Mouse (Mus musculus) bone marrow, adult 2 months (tissue): ENCODE measurements around the gene Dcst2.

ENCODE experiments used
- CTCF ChIP-seq: fragments of 200-500 bp; IDR thresholded peaks from 2 replicates; pipeline ENCODE4 v1.5.1; 2011; ENCODE audit warnings: low read length, control low read depth; ENCODE audit not compliant: control insufficient read depth, insufficient read depth
- POLR2A ChIP-seq: fragments of 200-500 bp; IDR thresholded peaks from 2 replicates; pipeline ENCODE4 v1.6.1; 2011; ENCODE audit warnings: low read depth, mild to moderate bottlenecking, control low read depth, low read length, borderline replicate concordance; ENCODE audit not compliant: control insufficient read depth

DNA sequence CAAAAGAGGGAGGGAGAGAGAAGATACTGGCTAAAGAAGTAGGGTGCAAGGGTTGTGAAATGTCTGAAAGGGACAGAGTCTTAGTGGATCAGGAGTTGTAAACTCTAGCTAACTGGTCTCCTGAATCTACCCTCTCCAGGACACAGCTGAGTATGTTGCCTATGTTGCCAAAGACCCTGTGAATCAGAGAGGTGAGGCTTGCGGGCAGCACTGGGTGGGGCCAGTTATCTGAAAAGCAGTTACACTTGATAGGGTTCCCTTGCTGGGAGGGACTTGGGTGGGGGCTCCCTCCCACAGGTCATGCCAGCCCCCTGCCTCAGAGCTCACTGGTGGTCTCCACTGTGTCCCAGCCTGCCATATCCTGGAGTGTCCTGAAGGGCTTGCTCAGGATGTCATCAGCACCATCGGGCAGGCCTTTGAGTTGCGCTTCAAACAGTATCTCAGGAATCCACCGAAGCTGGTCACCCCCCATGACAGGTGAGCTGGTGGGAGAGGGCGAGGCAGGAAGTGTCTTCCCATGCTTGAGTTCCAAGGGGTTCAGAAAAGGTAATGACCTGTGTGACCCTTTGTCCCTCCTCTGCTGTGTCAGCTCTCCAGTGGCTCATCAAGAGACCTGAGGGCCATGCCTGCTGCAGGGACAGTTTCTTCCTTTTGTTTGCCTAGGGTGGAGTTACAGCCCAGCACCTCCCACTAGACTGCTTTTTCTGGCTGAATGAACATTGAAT, 62.8 kb downstream of the Dcst2 start:
- TF ChIP-seq POLR2A = no peak
- TF ChIP-seq CTCF = no peak
